Mouse (Mus musculus) layer of hippocampus, postnatal 36 days (tissue): ENCODE results near the gene Olfr463. TPM values are rescaled to one million over a fixed set of nuclear protein-coding genes. Genes with fewer than 3 reads are reported as not detected.
"Not testable (repeated sequence)": the region's sequence is repeated elsewhere in the genome, so short reads cannot be mapped to it uniquely, and the experiment has no call there.

ENCODE experiments used
- DNase-seq, 2 experiments: peaks; one replicate each; pipeline ENCODE4 v3.0.0; 2022
- total RNA-seq, 2 experiments: library from RNA; stranded (reverse); gene quantifications; 2 replicates each; pipeline ENCODE4 v1.2.3; 2021

The Olfr463 gene
- total RNA-seq = not detected

- no peak for DNase-seq
Observed at GRCm38 (mm10) chr11:87897287-87897686, at the start of gene Olfr463. Gene Olfr463, minus strand, starts transcription at chr11:87897387.

DNA sequence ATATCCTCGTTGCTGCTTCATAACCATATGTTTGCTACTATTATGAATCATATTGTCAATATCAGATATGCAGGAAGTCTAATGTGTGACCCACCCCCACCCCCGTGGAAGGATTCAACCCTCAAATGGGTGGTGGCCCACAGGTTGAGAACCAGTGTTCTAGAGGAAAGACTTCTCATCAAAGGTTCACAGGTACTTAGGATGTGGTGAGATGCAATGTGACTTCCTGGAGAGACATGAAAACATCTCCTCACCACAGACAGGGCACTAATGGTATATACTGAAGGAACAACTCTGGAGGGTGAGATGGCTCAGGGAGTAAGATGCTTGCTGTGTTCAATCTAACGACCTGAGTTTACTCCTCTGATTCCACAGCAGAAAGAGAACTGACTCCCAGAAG is 38.3 kb upstream of the Olfr463 start:
- no peak for DNase-seq

DNA sequence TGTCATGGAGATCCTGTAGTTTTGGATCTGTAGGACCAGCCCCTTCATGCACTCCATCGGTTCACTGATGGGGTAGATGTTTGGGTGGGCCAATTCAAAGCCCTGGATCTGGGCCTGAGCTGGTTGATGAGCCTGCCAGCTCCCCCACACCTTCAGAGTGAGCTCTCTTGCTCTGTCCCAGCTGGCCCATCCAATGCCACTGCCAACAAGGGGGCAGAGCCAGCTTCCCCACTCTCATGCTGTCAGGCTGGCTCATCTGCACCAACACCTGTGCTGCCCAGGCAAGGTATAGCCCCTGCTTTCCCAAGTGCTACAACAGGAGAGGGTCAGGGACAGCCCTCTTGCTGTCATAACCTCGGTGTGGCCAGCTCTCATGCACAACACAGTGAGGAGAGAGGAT is 36.5 kb upstream of the Olfr463 start:
- no peak for DNase-seq

- no peak for DNase-seq
Observed at GRCm38 (mm10) chr11:87930348-87930747, 33.2 kb upstream of the Olfr463 start.

DNA sequence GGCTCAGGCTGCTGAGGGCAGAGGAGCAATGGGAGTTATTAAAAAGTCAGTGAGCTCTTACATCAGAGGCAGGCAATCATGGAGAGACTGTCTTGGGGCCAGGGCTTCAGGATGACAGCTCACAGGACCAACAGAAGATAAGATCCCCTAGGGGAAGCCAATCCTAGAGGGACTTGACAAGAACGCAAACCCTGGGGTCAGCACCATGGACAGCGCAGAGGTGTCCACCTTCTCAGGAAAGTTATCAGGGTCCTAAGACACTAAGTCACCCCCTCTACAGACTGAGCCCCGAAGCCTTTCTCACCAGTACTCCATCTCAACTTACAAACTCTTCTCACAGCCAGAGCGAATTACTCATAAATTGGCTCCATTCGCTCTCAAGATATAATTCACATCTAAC is 23.8 kb upstream of the Olfr463 start, which contains the start of gene Olfr464:
TSS of gene Olfr464 (minus strand) at position 2 of the 400 bp plus-strand sequence.
- DNase-seq = no peak

DNA sequence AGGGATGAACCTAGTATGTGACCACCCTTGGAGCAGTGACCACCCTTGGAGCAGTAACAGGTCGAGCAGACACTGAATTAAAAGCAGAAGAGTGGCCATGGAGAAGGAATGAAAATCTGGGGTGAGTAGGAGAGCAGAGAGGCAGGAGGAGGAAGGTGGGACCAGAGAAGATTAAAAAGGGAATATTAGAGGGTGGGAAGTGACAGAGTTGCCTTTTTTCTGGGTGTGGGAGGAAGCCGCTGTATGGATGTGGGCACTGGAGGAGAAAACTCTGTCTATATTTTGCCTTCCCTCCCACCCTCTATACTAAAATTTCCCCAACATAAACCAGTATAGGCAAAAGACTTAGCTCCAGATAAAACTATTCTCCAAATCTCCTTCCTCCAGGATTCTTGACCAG is 23.1 kb upstream of the Olfr463 start:
- DNase-seq = no peak

- DNase-seq = no peak
Observed at GRCm38 (mm10) chr11:87916005-87916404, 18.8 kb upstream of the Olfr463 start.

- no peak for DNase-seq
Observed at GRCm38 (mm10) chr11:87904331-87904730, 7.1 kb upstream of the Olfr463 start.

DNA sequence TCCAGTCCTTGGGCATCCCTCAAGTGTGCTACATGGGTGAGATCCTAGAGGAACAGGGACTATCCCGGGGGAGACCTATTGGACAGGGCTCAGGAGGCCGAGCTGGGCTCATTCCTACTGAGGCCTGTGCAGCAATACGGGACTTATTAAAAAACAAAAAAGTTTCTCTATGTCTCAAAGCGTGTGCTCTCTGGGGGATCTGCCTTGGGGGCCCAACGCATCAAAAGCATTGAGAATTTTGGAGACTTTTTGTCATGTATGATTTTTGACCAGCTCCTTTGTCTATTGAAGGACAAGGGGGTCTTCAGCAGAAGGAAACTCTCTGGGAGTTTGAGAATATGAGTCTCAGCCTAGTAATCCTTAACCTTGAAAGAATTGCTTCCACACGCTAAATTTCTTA is 5.0 kb downstream of the Olfr463 start, which contains the start of gene Olfr462:
TSS of gene Olfr462 (minus strand) at position 101 of the 400 bp plus-strand sequence.
- no peak for DNase-seq

- no peak for DNase-seq
Observed at GRCm38 (mm10) chr11:87884856-87885255, 12.3 kb downstream of the Olfr463 start.

DNA sequence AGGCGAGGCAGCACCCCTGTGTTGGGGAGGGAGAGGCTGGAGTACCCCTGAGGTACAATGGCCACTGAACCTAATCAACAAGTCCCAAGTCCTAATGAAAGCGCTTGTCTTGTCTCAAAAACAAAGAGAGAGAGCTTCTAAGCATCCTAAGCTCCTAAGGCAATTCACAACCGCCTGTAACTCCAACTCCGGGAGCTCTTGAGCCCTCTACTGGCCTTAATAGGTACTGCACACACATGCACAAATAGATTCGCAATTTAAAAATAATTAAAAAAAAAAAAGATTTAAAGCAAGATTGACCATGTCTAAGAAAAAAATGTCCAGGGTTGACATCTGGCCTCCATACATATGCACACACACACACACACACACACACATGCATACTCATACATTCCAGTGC is 13.7 kb downstream of the Olfr463 start:
- no peak for DNase-seq

DNA sequence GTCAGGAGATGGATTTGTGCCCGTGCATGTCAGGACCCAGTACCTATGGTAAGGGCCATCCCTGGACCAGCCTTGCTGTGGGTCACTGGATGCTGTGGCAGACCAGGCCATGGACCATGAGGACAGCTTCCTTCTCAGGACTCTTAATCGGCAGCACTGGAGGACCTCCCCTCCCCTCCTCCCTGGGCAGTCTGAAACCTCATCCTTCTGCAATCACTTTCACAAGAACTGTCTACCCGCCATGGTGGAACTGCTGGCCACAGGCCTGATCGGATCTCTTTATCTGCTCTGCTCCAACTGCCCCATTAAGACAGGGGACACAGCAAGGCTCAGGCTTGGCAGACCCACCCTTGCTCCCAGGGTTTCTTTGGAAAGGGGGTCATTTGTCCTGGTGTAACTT is 15.5 kb downstream of the Olfr463 start:
- no peak for DNase-seq

- no peak for DNase-seq
Observed at GRCm38 (mm10) chr11:87879826-87880225, 17.4 kb downstream of the Olfr463 start.

DNA sequence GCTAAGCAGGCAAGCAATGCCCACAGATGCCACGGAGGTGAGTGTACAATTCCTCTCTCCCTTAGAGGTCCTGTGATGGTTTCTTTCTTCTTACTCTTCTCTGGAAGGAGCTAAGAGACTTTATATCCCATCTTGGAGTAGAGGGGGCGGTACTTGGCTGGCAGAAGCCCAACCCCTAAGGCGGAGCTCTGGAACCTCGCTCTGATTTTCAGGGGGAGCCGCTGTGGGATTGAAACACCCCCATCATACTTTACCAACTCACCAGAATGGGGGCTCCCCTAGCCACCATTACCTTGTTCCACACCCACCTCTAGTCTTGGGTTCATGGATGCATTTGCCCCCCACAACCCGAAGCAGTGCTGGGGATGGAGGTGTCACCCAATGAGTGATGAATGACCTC is 21.8 kb downstream of the Olfr463 start, which contains the start of gene Epx:
TSS of gene Epx (minus strand) at position 101 of the 400 bp plus-strand sequence.
- DNase-seq = no peak

DNA sequence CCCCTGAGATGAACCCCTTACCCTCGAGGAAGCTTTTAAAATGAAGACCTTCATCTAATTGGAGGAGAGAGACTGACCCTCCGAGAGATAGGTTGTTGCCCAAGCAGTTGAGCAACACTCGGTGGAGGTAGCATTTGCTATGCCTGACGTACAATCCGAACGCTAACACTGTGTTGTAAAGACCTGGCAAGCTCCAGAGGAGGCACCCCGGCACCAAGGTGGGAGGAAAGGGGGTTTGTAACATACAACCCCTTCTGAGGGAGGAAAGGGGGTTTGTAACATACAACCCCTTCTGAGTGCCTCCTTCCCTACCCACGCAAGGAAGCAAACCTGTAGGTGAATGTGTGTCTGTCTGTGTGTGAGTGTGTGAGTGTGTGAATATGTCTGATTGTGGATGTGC is 25.4 kb downstream of the Olfr463 start:
- DNase-seq = no peak

DNA sequence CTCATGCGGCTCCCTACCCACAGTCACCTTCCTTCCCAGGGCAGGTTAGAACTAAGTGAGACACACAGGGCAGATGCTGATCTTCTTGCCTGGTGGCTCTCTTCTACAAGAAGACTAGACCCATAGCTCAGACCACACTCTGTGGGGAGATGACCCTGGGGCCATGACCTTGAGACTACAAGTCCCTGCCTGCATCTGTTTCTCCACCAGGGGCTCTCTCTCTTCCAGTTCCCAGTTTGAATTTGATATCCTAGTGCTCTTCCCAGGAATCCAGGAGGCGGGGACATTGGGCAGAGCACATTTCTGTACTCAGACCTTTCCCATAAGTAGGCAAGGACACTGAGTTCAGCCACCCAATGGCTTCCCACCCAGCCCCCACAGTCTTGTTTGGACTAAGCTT is 27.1 kb downstream of the Olfr463 start:
- DNase-seq = no peak

GRCm38 (mm10) chr11:87866891-87867290 is 30.3 kb downstream of the Olfr463 start:
- not testable (repeated sequence) for DNase-seq

GRCm38 (mm10) chr11:87862805-87863204 is 34.4 kb downstream of the Olfr463 start:
- no peak for DNase-seq

DNA sequence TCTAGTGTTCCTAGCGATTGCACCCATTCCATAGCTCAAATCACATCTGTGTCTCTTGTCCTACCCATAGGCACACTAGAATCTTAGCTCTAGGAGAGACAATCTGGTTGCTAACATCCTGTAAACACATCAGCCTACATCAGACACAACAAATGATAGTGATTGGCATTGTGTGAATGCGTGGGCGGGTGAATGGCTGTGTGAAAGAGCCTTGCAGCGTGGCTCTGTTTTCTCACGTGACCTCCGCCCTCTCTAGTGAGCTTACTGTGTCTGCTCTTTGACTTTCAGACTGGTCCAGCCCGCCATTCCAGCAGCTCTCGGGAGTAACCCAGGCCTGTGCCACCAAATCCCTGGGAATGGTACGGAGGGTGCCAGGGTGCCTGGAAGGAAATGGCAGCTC is 36.8 kb downstream of the Olfr463 start:
- no peak for DNase-seq

- DNase-seq = no peak
Observed at GRCm38 (mm10) chr11:87859273-87859672, 37.9 kb downstream of the Olfr463 start.

DNA sequence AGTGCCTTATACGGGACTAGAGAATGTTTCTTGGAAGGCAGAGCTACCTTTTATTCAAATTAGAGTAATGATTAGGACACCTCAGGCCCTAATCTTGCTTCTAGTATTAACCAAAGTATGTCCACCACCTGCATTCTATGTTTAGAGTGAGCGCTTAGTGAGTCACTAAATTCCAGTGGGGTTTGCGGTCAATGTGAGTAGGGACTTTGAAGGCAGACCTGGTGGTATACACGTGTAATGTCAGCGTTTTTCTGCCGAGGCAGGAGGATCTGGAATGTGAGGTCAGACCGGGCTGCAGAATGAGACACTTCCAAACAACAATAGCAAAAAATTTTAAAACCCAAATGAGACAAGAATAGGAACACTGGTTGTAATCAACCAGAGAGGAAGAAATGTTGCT is 42.6 kb downstream of the Olfr463 start:
- DNase-seq = no peak

- peak; percentile 16 to 32 for DNase-seq
Observed at GRCm38 (mm10) chr11:87853597-87853954, 43.6 kb downstream of the Olfr463 start.

- peak; percentile 90 to 92 for DNase-seq
Observed at GRCm38 (mm10) chr11:87852690-87853596, 44.2 kb downstream of the Olfr463 start, which contains the start of gene Mks1. Gene Mks1, plus strand, starts transcription at chr11:87853215.

DNA sequence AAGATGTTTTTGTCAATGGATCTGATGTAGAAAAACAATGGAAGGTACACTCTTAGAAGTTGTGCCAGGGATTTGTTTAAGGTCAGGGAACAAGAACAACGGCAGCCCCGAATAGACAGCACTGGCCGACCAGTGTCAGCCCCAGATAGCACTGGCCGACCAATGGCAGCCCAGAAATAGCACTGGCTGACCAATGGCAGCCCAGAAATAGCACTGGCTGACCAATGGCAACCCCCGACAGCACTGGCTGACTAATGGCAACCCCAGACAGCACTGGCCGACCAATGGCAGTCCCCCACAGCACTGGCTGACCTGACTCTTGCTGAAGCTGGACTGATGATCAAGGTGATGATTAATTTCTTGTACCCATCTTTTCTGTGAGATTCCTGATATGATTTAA is 49.3 kb downstream of the Olfr463 start:
- no peak for DNase-seq
